ENCODE assay signal across 34 mouse cellular contexts in genomic region chr6:24907824-24908223, GRCm38 (mm10). TPM values are rescaled to one million over a fixed set of nuclear protein-coding genes. Genes with fewer than 3 reads are reported as not detected.
"Had no signal": no experiment of that assay in that cellular context is flagged by ENCODE, and none has a peak within 500 bp of the region (broad histone marks: within the 10 kb centered on the region; RNA-seq: fewer than 3 reads in every experiment).

No protein-coding gene starts in this region.

- H3K27me3 ChIP-seq: embryonic facial prominence, embryonic 12.5 days; embryonic facial prominence, embryonic 13.5 days; embryonic facial prominence, embryonic 15.5 days; forebrain, embryonic 12.5 days; forebrain, embryonic 13.5 days; forebrain, embryonic 15.5 days had no signal

- H3K4me2 ChIP-seq: embryonic facial prominence, embryonic 12.5 days; embryonic facial prominence, embryonic 13.5 days; embryonic facial prominence, embryonic 15.5 days; forebrain, embryonic 12.5 days; forebrain, embryonic 13.5 days; forebrain, embryonic 15.5 days had no signal

- ATAC-seq: forebrain, embryonic 13.5 days; forebrain, embryonic 14.5 days; forebrain, embryonic 15.5 days; forebrain, embryonic 16.5 days; forebrain, postnatal 0 days had no signal

- DNase-seq: cerebellum, adult 2 months; cerebellum, adult 8-10 months; cerebellum, adult 9-10 months; cerebellum, adult 9-11 months; cerebellum, postnatal 10 days; cerebellum, postnatal 14 days; cerebellum, postnatal 25 days; cerebellum, postnatal 36 days; embryo, embryonic 11 days; forebrain, postnatal 0 days; gastrocnemius, adult 2 months; gastrocnemius, postnatal 10 days; gastrocnemius, postnatal 14 days; gastrocnemius, postnatal 25 days; gastrocnemius, postnatal 36 days; heart, adult 11 months; heart, adult 18-20 months; heart, adult 2 months had no signal

- H3K4me1 ChIP-seq: embryonic facial prominence, embryonic 10.5 days; embryonic facial prominence, embryonic 12.5 days; embryonic facial prominence, embryonic 13.5 days; embryonic facial prominence, embryonic 15.5 days; forebrain, embryonic 10.5 days; forebrain, embryonic 12.5 days; forebrain, embryonic 13.5 days; forebrain, embryonic 15.5 days had no signal

- H3K27ac ChIP-seq: embryonic facial prominence, embryonic 10.5 days; embryonic facial prominence, embryonic 12.5 days; embryonic facial prominence, embryonic 13.5 days; embryonic facial prominence, embryonic 15.5 days; forebrain, embryonic 10.5 days; forebrain, embryonic 12.5 days; forebrain, embryonic 13.5 days; forebrain, embryonic 15.5 days; gastrocnemius, adult 2 months; heart, adult 2 months had no signal

- H3K9me3 ChIP-seq: embryonic facial prominence, embryonic 10.5 days; embryonic facial prominence, embryonic 12.5 days; embryonic facial prominence, embryonic 13.5 days; embryonic facial prominence, embryonic 15.5 days; forebrain, embryonic 10.5 days; forebrain, embryonic 12.5 days; forebrain, embryonic 13.5 days; forebrain, embryonic 15.5 days had no signal

- H3K4me3 ChIP-seq: embryonic facial prominence, embryonic 10.5 days; embryonic facial prominence, embryonic 12.5 days; embryonic facial prominence, embryonic 13.5 days; embryonic facial prominence, embryonic 15.5 days; erythroblast, embryonic 14.5 days; forebrain, embryonic 10.5 days; forebrain, embryonic 12.5 days; forebrain, embryonic 13.5 days; forebrain, embryonic 15.5 days; gastrocnemius, adult 2 months; heart, adult 2 months had no signal

- H3K9ac ChIP-seq: embryonic facial prominence, embryonic 12.5 days; embryonic facial prominence, embryonic 13.5 days; embryonic facial prominence, embryonic 15.5 days; forebrain, embryonic 12.5 days; forebrain, embryonic 13.5 days; forebrain, embryonic 15.5 days; forebrain, postnatal 0 days had no signal

- H3K36me3 ChIP-seq: embryonic facial prominence, embryonic 10.5 days; embryonic facial prominence, embryonic 12.5 days; embryonic facial prominence, embryonic 13.5 days; embryonic facial prominence, embryonic 15.5 days; forebrain, embryonic 10.5 days; forebrain, embryonic 12.5 days; forebrain, embryonic 15.5 days had no signal

RNA-seq across cellular contexts. Expression of gene Tmem229a, which starts 48.3 kb away (rescaled TPM):
- polyA plus RNA-seq: erythroblast, embryonic 14.5 days had no signal

RNA-seq across cellular contexts. Expression of gene Hyal5, which starts 50.0 kb away (rescaled TPM):
- polyA plus RNA-seq: cerebellum, adult 2 months; cortical plate, adult 2 months; embryonic facial prominence, embryonic 10.5 days; embryonic facial prominence, embryonic 11.5 days; embryonic facial prominence, embryonic 12.5 days; embryonic facial prominence, embryonic 13.5 days; embryonic facial prominence, embryonic 14.5 days; embryonic facial prominence, embryonic 15.5 days; erythroblast, embryonic 14.5 days; forebrain, embryonic 10.5 days; forebrain, embryonic 11.5 days; forebrain, embryonic 12.5 days; forebrain, embryonic 13.5 days; forebrain, embryonic 14.5 days; forebrain, embryonic 15.5 days; forebrain, embryonic 16.5 days; forebrain, postnatal 0 days; frontal cortex, adult 2 months; heart, adult 2 months had no signal
